Mouse (Mus musculus) megakaryocyte progenitor cell, adult 5-6 weeks (primary cell): ENCODE measurements around the gene Rapgef4. TPM values are rescaled to one million over a fixed set of nuclear protein-coding genes. Genes with fewer than 3 reads are reported as not detected.
A peak's percentile ranks its signal among the peaks of the same experiment; 100 is the strongest.

Experiments
- ATAC-seq: replicated peaks from 2 replicates; pipeline ENCODE4 v1.8.0; 2016; ENCODE audit warnings: mild to moderate bottlenecking, moderate TSS enrichment, inconsistent platforms; ENCODE audit not compliant: poor library complexity
- total RNA-seq, 2 experiments: library from RNA; stranded (forward) in 1 of 2; stranded (reverse) in 1 of 2; fragments of 157-497, 149-512 nt in 1 of 2; fragments of 200-1000 nt in 1 of 2; gene quantifications; 2 replicates each; pipeline versions ENCODE4 v1.2.3 to v1.2.4; 2015 to 2017

Gene Rapgef4
- total RNA-seq, 2 experiments from 2014 or later, result 0.50 to 3.8 TPM

DNA sequence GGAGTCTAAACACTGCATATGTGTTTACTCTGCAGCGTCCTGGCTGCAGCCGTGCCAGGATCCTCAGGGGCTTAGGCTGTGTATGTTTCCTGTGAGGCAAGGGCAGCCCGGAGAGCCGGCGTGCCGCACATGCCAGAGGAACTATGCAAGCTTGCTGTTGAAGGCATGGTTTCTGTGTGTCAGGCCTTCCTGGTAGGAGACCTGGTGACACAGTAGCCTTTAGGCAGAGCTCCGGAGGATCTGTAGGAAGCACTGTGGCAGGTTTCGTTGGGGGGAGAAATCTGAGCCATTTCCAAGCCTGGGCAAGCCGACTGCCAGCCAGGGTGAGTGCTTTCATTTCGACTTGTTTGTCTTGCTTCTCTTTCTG is 316.7 kb downstream of the Rapgef4 start:
- peak; percentile 23; the same call in 1 of the 2 replicates for ATAC-seq

DNA sequence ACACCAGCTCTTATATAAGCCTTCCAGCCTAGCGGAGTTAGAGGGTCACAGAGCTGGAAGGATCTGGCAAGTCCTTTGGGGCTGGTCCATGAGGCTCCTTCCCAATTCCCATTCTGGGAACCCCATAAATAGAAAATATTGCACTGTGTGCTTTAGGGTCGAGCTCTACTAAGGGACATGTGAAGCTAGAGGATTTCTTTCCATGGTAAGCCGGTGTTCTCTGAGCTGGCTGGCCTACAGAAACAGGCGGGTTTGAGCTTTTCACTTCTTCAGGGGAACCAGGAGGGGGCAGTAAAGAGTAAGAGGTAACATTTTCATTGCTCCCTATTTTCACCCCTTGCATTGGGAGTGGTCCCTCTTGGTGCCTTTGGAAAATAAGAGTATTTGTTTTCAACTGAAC is 317.4 kb downstream of the Rapgef4 start:
- peak; percentile 69 for ATAC-seq

GRCm38 (mm10) chr2:72301194-72301916 is 320.3 kb downstream of the Rapgef4 start:
- peak; percentile 47 for ATAC-seq

- ATAC-seq, result no peak
Measured at GRCm38 (mm10) chr2:72305738-72306137, 324.7 kb downstream of the Rapgef4 start.

Other genes starting within 250 kb of the Rapgef4 start
- 41.8 and 50.9 TPM in 2 replicates for gene Itga6, start 235.6 kb upstream of the Rapgef4 start, total RNA-seq (2015)
- gene Itga6, start 235.6 kb upstream of the Rapgef4 start, total RNA-seq (2017), result 34.7 and 45.8 TPM in 2 replicates
- gene Pdk1, start 108.0 kb upstream of the Rapgef4 start, total RNA-seq (2015), result 25.9 and 26.5 TPM in 2 replicates
- gene Pdk1, start 108.0 kb upstream of the Rapgef4 start, total RNA-seq (2017), result 54.9 and 79.0 TPM in 2 replicates